Mouse (Mus musculus) hindbrain, embryonic 16.5 days (tissue): ENCODE results near the gene Car12. TPM values are rescaled to one million over a fixed set of nuclear protein-coding genes. Genes with fewer than 3 reads are reported as not detected.

Experiments used
- ATAC-seq: fragments of 200-750 bp; cut with Nextera tagmentation; 2 replicates; pipeline ENCODE4 v1.8.0; 2017; ENCODE audit warnings: moderate TSS enrichment, moderate library complexity
- H3K27ac ChIP-seq: fragments of 300-500 bp; sonication (generic); 2 replicates; pipeline ENCODE4 v1.5.1; 2014; ENCODE audit warnings: low read depth, mild to moderate bottlenecking, control low read depth, low read length, moderate library complexity
- H3K27me3 ChIP-seq: fragments of 300-500 bp; sonication (generic); replicated peaks from 2 replicates; pipeline ENCODE4 v1.6.1; 2014; ENCODE audit warnings: low read length; ENCODE audit not compliant: control insufficient read depth, insufficient read depth
- H3K36me3 ChIP-seq: fragments of 300-500 bp; sonication (generic); 2 replicates; pipeline ENCODE4 v1.6.1; 2014; ENCODE audit warnings: mild to moderate bottlenecking, low read length, moderate library complexity, mixed read lengths; ENCODE audit not compliant: control insufficient read depth, insufficient read depth
- H3K4me1 ChIP-seq: fragments of 300-500 bp; sonication (generic); 2 replicates; pipeline ENCODE4 v1.6.1; 2014; ENCODE audit warnings: low read depth, low read length; ENCODE audit not compliant: control insufficient read depth, insufficient read depth
- H3K4me2 ChIP-seq: fragments of 300-500 bp; sonication (generic); 2 replicates; pipeline ENCODE4 v1.6.1; 2014; ENCODE audit warnings: mild to moderate bottlenecking, low read length, control low read depth, moderate library complexity
- H3K4me3 ChIP-seq: fragments of 300-500 bp; sonication (generic); 2 replicates; pipeline ENCODE4 v1.5.1; 2014; ENCODE audit warnings: mild to moderate bottlenecking, low read length, control low read depth, moderate library complexity
- H3K9ac ChIP-seq: fragments of 300-500 bp; sonication (generic); 2 replicates; pipeline ENCODE4 v1.6.1; 2014; ENCODE audit warnings: low read depth, mild to moderate bottlenecking, control low read depth, low read length, moderate library complexity
- H3K9me3 ChIP-seq: fragments of 300-500 bp; sonication (generic); 2 replicates; pipeline ENCODE4 v1.6.1; 2014; ENCODE audit warnings: mild to moderate bottlenecking, low read length, moderate library complexity; ENCODE audit not compliant: control insufficient read depth
- WGBS: fragments of 180-500 bp; shearing (Covaris S2); extraction: QIAGEN DNeasy Blood & Tissue Kit; methylation state at CpG from one replicate; pipeline ENCODE4 v1.1.7; 2014; 5-methylcytosine and 5-hydroxymethylcytosine counted together
- polyA plus RNA-seq: library from polyadenylated mRNA; unstranded; fragments of >200 nt; fragmentation: Nextera tagmentation; extraction: Ambion mirVana; gene quantifications from 2 replicates; pipeline ENCODE4 v1.2.1, GENCODE M21; 2015

The Car12 gene
- polyA plus RNA-seq, result 8.3 and 9.0 TPM in 2 replicates

- H3K9me3 ChIP-seq, result no peaks in the 10 kb centered on the region
- H3K4me2 ChIP-seq, result peak within 1 kb of the TSS; percentile 82
- H3K27ac ChIP-seq, result no peak within 1 kb of the TSS
- peak; percentile 57 for ATAC-seq
- 15% methylated on average over 29 of the region's 29 CpGs for WGBS
- H3K4me1 ChIP-seq, result peaks cover 20% of the 10 kb centered on the region
- H3K4me3 ChIP-seq, result peak within 1 kb of the TSS; percentile 42
- peak within 1 kb of the TSS; percentile 50 for H3K9ac ChIP-seq
- peaks cover 5% of the 10 kb centered on the region; the same call in 1 of the 2 replicates for H3K27me3 ChIP-seq
- no peaks in the 10 kb centered on the region for H3K36me3 ChIP-seq
These were observed at the start of gene Car12 for GRCm38 (mm10) chr9:66713135-66714021. Car12 (plus strand) TSS chr9:66713686.

GRCm38 (mm10) chr9:66663764-66664163, 49.7 kb upstream of the Car12 start:
- no peaks in the 10 kb centered on the region for H3K9me3 ChIP-seq
- no peak overlapping the region for H3K4me3 ChIP-seq
- H3K27me3 ChIP-seq, result no peaks in the 10 kb centered on the region
- no peak overlapping the region for H3K27ac ChIP-seq
- no peak overlapping the region for H3K4me2 ChIP-seq
- no peak overlapping the region for H3K9ac ChIP-seq
- H3K4me1 ChIP-seq, result no peaks in the 10 kb centered on the region
- no peaks in the 10 kb centered on the region for H3K36me3 ChIP-seq
- 86% methylated on average over 3 of the region's 3 CpGs for WGBS
- no peak for ATAC-seq

GRCm38 (mm10) chr9:66664561-66664960, 48.9 kb upstream of the Car12 start:
- WGBS, result 88% methylated on average over 7 of the region's 7 CpGs
- H3K27me3 ChIP-seq, result no peaks in the 10 kb centered on the region

GRCm38 (mm10) chr9:66666153-66666552, 47.3 kb upstream of the Car12 start:
- Histone ChIP-seq H3K36me3 (no peaks in the 10 kb centered on the region), H3K9ac (no peak overlapping the region), H3K9me3 (no peaks in the 10 kb centered on the region), H3K27me3 (no peaks in the 10 kb centered on the region), H3K4me2 (no peak overlapping the region), H3K4me3 (no peak overlapping the region), H3K4me1 (no peaks in the 10 kb centered on the region), H3K27ac (no peak overlapping the region)
- WGBS, result 75% methylated on average over 3 of the region's 3 CpGs
- ATAC-seq, result no peak

More at GRCm38 (mm10) chr9:66664561-66664960, 48.9 kb upstream of the Car12 start:
- ATAC-seq, result no peak
- no peak overlapping the region for H3K4me3 ChIP-seq
- H3K4me1 ChIP-seq, result no peaks in the 10 kb centered on the region
- H3K9ac ChIP-seq, result no peak overlapping the region
- H3K27ac ChIP-seq, result no peak overlapping the region
- H3K9me3 ChIP-seq, result no peaks in the 10 kb centered on the region
- H3K36me3 ChIP-seq, result no peaks in the 10 kb centered on the region
- H3K4me2 ChIP-seq, result no peak overlapping the region

- ATAC-seq, result no peak
- Histone ChIP-seq H3K27ac (no peak overlapping the region), H3K4me2 (no peak overlapping the region), H3K36me3 (no peaks in the 10 kb centered on the region), H3K9ac (no peak overlapping the region), H3K4me3 (no peak overlapping the region), H3K27me3 (no peaks in the 10 kb centered on the region), H3K4me1 (no peaks in the 10 kb centered on the region), H3K9me3 (no peaks in the 10 kb centered on the region)
- WGBS, result 78% methylated on average over 6 of the region's 6 CpGs
These were observed 46.4 kb upstream of the Car12 start for GRCm38 (mm10) chr9:66667046-66667445.

GRCm38 (mm10) chr9:66667868-66668267, 45.6 kb upstream of the Car12 start:
- no peak overlapping the region for H3K9ac ChIP-seq
- H3K36me3 ChIP-seq, result no peaks in the 10 kb centered on the region
- no peaks in the 10 kb centered on the region for H3K9me3 ChIP-seq
- no peak overlapping the region for H3K4me2 ChIP-seq
- H3K4me1 ChIP-seq, result no peaks in the 10 kb centered on the region
- 92% methylated on average over 4 of the region's 4 CpGs for whole genome bisulfite sequencing
- H3K4me3 ChIP-seq, result no peak overlapping the region
- no peaks in the 10 kb centered on the region for H3K27me3 ChIP-seq
- no peak for ATAC-seq
- H3K27ac ChIP-seq, result no peak overlapping the region

GRCm38 (mm10) chr9:66669561-66670078, 43.9 kb upstream of the Car12 start:
- Histone ChIP-seq H3K36me3 (no peaks in the 10 kb centered on the region), H3K27me3 (no peaks in the 10 kb centered on the region), H3K9me3 (no peaks in the 10 kb centered on the region), H3K4me2 (no peak overlapping the region), H3K4me1 (no peaks in the 10 kb centered on the region), H3K9ac (no peak overlapping the region), H3K27ac (no peak overlapping the region), H3K4me3 (no peak overlapping the region)
- 54% methylated on average over 7 of the region's 7 CpGs for WGBS
- ATAC-seq, result no peak

- Histone ChIP-seq H3K36me3 (no peaks in the 10 kb centered on the region), H3K4me2 (no peak overlapping the region), H3K4me3 (no peak overlapping the region), H3K4me1 (no peaks in the 10 kb centered on the region), H3K9me3 (no peaks in the 10 kb centered on the region; the same call in 1 of the 2 replicates), H3K27me3 (no peaks in the 10 kb centered on the region), H3K27ac (no peak overlapping the region), H3K9ac (no peak overlapping the region)
- WGBS, result 71% methylated on average over 2 of the region's 2 CpGs
- ATAC-seq, result no peak
These were observed 39.7 kb upstream of the Car12 start for GRCm38 (mm10) chr9:66673771-66674170.

- Histone ChIP-seq H3K4me3 (no peak overlapping the region), H3K36me3 (no peaks in the 10 kb centered on the region), H3K27ac (no peak overlapping the region), H3K4me2 (no peak overlapping the region), H3K9me3 (no peaks in the 10 kb centered on the region; the same call in 1 of the 2 replicates), H3K4me1 (no peaks in the 10 kb centered on the region), H3K27me3 (no peaks in the 10 kb centered on the region), H3K9ac (no peak overlapping the region)
- 94% methylated on average over 1 of the region's 1 CpGs for WGBS
- ATAC-seq, result no peak
These were observed 37.9 kb upstream of the Car12 start for GRCm38 (mm10) chr9:66675566-66675965.
